Mouse (Mus musculus) embryonic facial prominence, embryonic 14.5 days (tissue): ENCODE measurements around the gene Med18. TPM values are rescaled to one million over a fixed set of nuclear protein-coding genes. Genes with fewer than 3 reads are reported as not detected.

Experiments used
- ATAC-seq: fragments of 200-750 bp; cut with Nextera tagmentation; 2 replicates; pipeline ENCODE4 v1.8.0; 2017; ENCODE audit warnings: low read depth, moderate number of reproducible peaks, moderate TSS enrichment
- DNase-seq: peaks from one replicate; pipeline ENCODE4 v3.0.0-alpha.2; 2015; ENCODE audit warnings: low spot score
- H3K27ac ChIP-seq: fragments of 300-500 bp; sonication (generic); replicated peaks from 2 replicates; pipeline ENCODE4 v1.5.1; 2014; ENCODE audit warnings: low read depth, mild to moderate bottlenecking, low read length, moderate library complexity
- H3K27me3 ChIP-seq: fragments of 300-500 bp; sonication (generic); replicated peaks from 2 replicates; pipeline ENCODE4 v1.6.1; 2014; ENCODE audit warnings: low read length; ENCODE audit not compliant: control insufficient read depth, insufficient read depth
- H3K36me3 ChIP-seq: fragments of 300-500 bp; sonication (generic); 2 replicates; pipeline ENCODE4 v1.6.1; 2014; ENCODE audit warnings: low read length, mixed read lengths; ENCODE audit not compliant: control insufficient read depth, insufficient read depth
- H3K4me1 ChIP-seq: fragments of 300-500 bp; sonication (generic); 2 replicates; pipeline ENCODE4 v1.6.1; 2014; ENCODE audit warnings: antibody characterized with exemption, low read length; ENCODE audit not compliant: control insufficient read depth, insufficient read depth
- H3K4me2 ChIP-seq: fragments of 300-500 bp; sonication (generic); 2 replicates; pipeline ENCODE4 v1.6.1; 2014; ENCODE audit warnings: low read depth, mild to moderate bottlenecking, low read length, moderate library complexity, mixed read lengths
- H3K4me3 ChIP-seq: fragments of 300-500 bp; sonication (generic); 2 replicates; pipeline ENCODE4 v1.5.1; 2014; ENCODE audit warnings: low read depth, mild to moderate bottlenecking, low read length
- H3K9ac ChIP-seq: fragments of 300-500 bp; sonication (generic); 2 replicates; pipeline ENCODE4 v1.6.1; 2014; ENCODE audit warnings: low read depth, mild to moderate bottlenecking, low read length, moderate library complexity, mixed read lengths
- H3K9me3 ChIP-seq: fragments of 300-500 bp; sonication (generic); 2 replicates; pipeline ENCODE4 v1.6.1; 2016; ENCODE audit warnings: low read length; ENCODE audit not compliant: control insufficient read depth
- WGBS: fragments of 180-500 bp; shearing (Covaris S2); extraction: QIAGEN DNeasy Blood & Tissue Kit; methylation state at CpG from one replicate; pipeline ENCODE4 v1.1.7; 2014; 5-methylcytosine and 5-hydroxymethylcytosine counted together
- polyA plus RNA-seq: library from polyadenylated mRNA; unstranded; fragments of >200 nt; fragmentation: Nextera tagmentation; extraction: Ambion mirVana; gene quantifications from 2 replicates; pipeline ENCODE4 v1.2.1, GENCODE M21; 2014

The Med18 gene
- polyA plus RNA-seq: 6.6 and 8.5 TPM in 2 replicates

- Histone ChIP-seq H3K36me3 (peaks cover 29% of the 10 kb centered on the region), H3K27me3 (no peaks in the 10 kb centered on the region), H3K9ac (peak within 1 kb of the TSS; percentile 84), H3K4me1 (0 out of 2 replicates have a peak, but pooled peaks cover 10% of the 10 kb centered on the region), H3K4me3 (peak within 1 kb of the TSS; percentile 78), H3K9me3 (no peaks in the 10 kb centered on the region), H3K4me2 (peak within 1 kb of the TSS; percentile 83), H3K27ac (peak within 1 kb of the TSS; percentile 70)
- ATAC-seq (peak; percentile 93), DNase-seq (peak; percentile 97)
- 0% methylated on average over 44 of the region's 44 CpGs for WGBS
Observed at GRCm38 (mm10) chr4:132463430-132464254, at the start of gene Med18. Med18 (minus strand) TSS chr4:132463921.

- Histone ChIP-seq H3K4me1 (peaks cover 7% of the 10 kb centered on the region; the same call in 1 of the 2 replicates), H3K36me3 (no peaks in the 10 kb centered on the region), H3K4me3 (no peak overlapping the region), H3K4me2 (no peak overlapping the region), H3K27ac (no peak overlapping the region), H3K27me3 (no peaks in the 10 kb centered on the region), H3K9me3 (no peaks in the 10 kb centered on the region), H3K9ac (no peak overlapping the region)
- no peak for DNase-seq
- ATAC-seq: no peak
- WGBS: 75% methylated on average over 3 of the region's 3 CpGs
Observed at GRCm38 (mm10) chr4:132512080-132512479, 48.4 kb upstream of the Med18 start.

- peak; percentile 90 for ATAC-seq
- Histone ChIP-seq H3K9ac (peak within 1 kb of the TSS; percentile 74), H3K4me2 (peak within 1 kb of the TSS; percentile 85), H3K27ac (peak within 1 kb of the TSS; percentile 74), H3K27me3 (no peaks in the 10 kb centered on the region), H3K9me3 (no peaks in the 10 kb centered on the region), H3K4me3 (peak within 1 kb of the TSS; percentile 76), H3K4me1 (peaks cover 7% of the 10 kb centered on the region; the same call in 1 of the 2 replicates), H3K36me3 (no peaks in the 10 kb centered on the region)
- 0% methylated on average over 23 of the region's 32 CpGs for WGBS
- peak; percentile 99 for DNase-seq
Observed at GRCm38 (mm10) chr4:132510352-132510798, 46.7 kb upstream of the Med18 start, which contains the start of gene Sesn2. Sesn2 (minus strand) TSS chr4:132510501.

GRCm38 (mm10) chr4:132509621-132510296, 46.0 kb upstream of the Med18 start:
- Histone ChIP-seq H3K27me3 (no peaks in the 10 kb centered on the region), H3K9me3 (no peaks in the 10 kb centered on the region), H3K4me1 (peaks cover 7% of the 10 kb centered on the region; the same call in 1 of the 2 replicates), H3K4me3 (peak overlapping the region; percentile 76), H3K9ac (peak overlapping the region; percentile 74), H3K4me2 (peak overlapping the region; percentile 85), H3K27ac (peak overlapping the region; percentile 74), H3K36me3 (no peaks in the 10 kb centered on the region)
- ATAC-seq (peak; percentile 77), DNase-seq (peak; percentile 95)
- under 1% methylated on average over 30 of the region's 52 CpGs for WGBS

- Histone ChIP-seq H3K4me1 (no peaks in the 10 kb centered on the region), H3K27me3 (no peaks in the 10 kb centered on the region), H3K9me3 (no peaks in the 10 kb centered on the region), H3K4me3 (no peak overlapping the region), H3K27ac (no peak overlapping the region), H3K4me2 (no peak overlapping the region), H3K9ac (no peak overlapping the region), H3K36me3 (no peaks in the 10 kb centered on the region)
- 39% methylated on average over 2 of the region's 2 CpGs for WGBS
- no peak for ATAC-seq
- DNase-seq: no peak
Observed at GRCm38 (mm10) chr4:132507210-132507609, 43.5 kb upstream of the Med18 start.

- no peak for ATAC-seq
- H3K4me2 ChIP-seq: no peak overlapping the region
- no peak overlapping the region for H3K27ac ChIP-seq
- no peak overlapping the region for H3K4me3 ChIP-seq
- DNase-seq: no peak
- H3K9me3 ChIP-seq: no peaks in the 10 kb centered on the region
- 82% methylated on average over 6 of the region's 6 CpGs for WGBS
- no peak overlapping the region for H3K9ac ChIP-seq
- no peaks in the 10 kb centered on the region for H3K36me3 ChIP-seq
- no peaks in the 10 kb centered on the region for H3K27me3 ChIP-seq
- no peaks in the 10 kb centered on the region for H3K4me1 ChIP-seq
Observed at GRCm38 (mm10) chr4:132506250-132506649, 42.5 kb upstream of the Med18 start.

- no peak for DNase-seq
- H3K4me2 ChIP-seq: no peak overlapping the region
- H3K27ac ChIP-seq: no peak overlapping the region
- 0 out of 2 replicates have a peak, but pooled peaks cover 3% of the 10 kb centered on the region for H3K36me3 ChIP-seq
- no peaks in the 10 kb centered on the region for H3K9me3 ChIP-seq
- ATAC-seq: no peak
- H3K4me1 ChIP-seq: no peaks in the 10 kb centered on the region
- H3K9ac ChIP-seq: no peak overlapping the region
- no peaks in the 10 kb centered on the region for H3K27me3 ChIP-seq
- no peak overlapping the region for H3K4me3 ChIP-seq
- WGBS: 44% methylated on average over 10 of the region's 10 CpGs
Observed at GRCm38 (mm10) chr4:132505800-132506199, 42.1 kb upstream of the Med18 start.

GRCm38 (mm10) chr4:132505034-132505738, 41.5 kb upstream of the Med18 start:
- Histone ChIP-seq H3K9ac (no peak overlapping the region), H3K4me3 (no peak overlapping the region), H3K36me3 (0 out of 2 replicates have a peak, but pooled peaks cover 6% of the 10 kb centered on the region), H3K27me3 (no peaks in the 10 kb centered on the region), H3K4me1 (no peaks in the 10 kb centered on the region), H3K9me3 (no peaks in the 10 kb centered on the region), H3K4me2 (no peak overlapping the region), H3K27ac (no peak overlapping the region)
- no peak for ATAC-seq
- 62% methylated on average over 6 of the region's 6 CpGs for WGBS
- DNase-seq: no peak
